Mouse (Mus musculus) T-cell, adult 2 months (primary cell): ENCODE measurements around the gene Mob3c.

ENCODE experiments used
- DNase-seq: peaks from one replicate; pipeline ENCODE4 v3.0.0; 2022; ENCODE audit warnings: low spot score

Gene Mob3c

DNA sequence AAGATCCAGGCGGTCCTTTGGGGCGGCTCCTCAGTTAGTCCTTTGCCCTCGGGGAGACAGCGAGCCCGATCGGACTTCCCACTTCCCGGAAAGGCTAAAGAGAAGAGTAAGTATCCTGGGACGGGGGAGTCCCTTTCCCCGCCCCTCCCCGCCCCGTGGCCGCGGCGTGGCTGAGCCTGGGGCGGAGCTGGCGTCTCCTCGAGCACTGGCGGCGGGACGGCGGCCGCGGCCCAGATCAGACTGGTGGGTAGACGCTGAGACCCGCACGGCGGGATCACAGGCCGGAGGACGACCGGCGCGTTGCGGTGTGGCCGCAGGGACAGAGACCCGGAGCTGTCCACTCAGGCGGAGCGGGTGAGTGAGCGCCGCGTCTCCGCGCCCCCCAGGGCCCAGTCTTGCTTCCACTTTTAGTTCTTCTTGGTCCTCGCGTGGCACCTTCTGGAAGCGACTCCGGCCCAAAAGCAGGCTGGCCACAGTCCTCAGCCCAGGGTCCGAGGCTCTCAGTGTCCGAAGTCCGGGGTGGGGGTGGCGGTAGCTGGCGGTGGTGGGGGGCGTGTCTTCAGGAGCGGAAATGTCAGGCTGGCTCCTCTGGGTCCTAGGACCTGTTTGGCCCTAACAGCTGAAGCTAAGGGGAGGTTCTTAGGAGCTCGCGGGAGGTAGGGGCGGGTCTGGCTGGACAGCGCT is at the start of gene Mob3c:
Gene Mob3c (plus strand): TSS at position 205 of the 684 bp plus-strand sequence.
- DNase-seq = peak; percentile 50

DNA sequence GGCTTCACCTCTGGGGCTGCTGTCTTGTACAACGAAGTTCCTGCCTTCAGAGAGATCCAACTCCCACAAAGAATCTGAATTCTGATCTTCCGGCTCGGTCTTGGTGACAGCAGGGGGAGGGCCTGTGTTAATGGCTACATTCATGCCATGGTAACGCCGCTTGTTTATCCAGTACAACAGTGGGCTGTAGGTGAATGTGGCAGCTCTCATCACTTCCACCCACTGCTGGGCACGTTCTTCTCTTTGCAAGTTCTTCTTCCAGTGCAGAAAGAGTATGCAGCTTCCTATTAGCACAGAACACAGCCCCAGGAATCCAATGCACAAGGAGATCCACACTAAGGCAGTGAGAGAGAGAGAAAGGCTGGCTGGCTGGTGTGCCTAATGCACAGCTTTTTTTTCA is 47.6 kb upstream of the Mob3c start:
- DNase-seq = no peak

DNA sequence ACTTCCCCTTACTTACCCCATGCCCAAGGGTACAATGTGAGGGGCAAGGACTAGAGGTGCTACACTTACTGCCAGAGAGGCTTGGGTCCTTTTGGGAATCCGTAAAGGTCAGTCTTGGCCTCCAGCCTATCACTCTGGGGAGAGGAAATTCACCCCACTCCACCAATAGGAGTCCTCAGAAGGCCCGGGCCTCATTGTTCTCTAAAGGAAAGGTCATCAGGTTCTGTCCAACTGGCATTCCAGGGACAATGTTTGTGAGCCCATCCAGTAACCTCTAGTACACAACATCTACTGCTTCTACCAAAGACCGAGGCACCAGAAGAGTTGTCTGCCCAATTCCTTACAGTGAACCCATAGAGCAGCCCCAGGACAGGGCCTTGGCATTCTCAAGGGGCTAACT is 47.0 kb upstream of the Mob3c start, which contains the start of gene Tex38:
Gene Tex38 (minus strand): TSS at position 101 of the 400 bp plus-strand sequence.
- no peak for DNase-seq

DNA sequence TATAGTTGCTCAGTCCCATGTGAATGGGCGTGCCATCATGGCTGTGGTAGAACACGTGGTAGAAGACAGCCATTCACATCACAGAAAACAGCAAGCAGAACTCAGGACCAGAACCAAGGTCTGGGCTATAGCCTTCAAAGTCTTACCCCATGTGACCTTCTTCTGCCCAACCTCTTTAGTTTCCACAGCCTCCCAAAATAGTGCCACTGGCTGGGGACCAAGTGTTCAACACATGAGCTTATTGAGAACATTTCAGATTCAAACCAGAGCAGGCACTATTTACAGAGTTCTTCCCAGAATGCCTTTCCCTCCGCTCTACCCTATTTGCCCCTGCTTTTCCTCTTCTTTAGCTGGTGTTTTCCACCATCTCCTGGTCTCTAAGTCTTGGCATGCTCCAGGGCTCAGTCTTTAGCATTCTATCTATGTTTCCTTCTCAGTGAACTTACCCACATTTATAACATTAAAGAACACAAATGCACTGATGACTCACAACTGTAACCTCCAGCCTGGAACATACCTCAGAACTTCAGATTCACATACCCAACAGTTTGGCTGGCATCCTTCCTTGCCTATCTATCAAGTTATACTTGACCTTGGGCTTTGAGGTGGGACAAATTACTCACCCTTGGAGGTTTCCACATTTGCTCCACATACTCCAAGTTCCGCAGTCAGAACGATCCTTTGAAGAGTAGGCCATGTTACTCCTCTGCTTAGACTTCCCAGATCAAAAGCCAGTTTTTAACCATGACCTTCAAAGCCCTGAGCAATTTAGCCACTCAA is 45.7 kb upstream of the Mob3c start:
- no peak for DNase-seq

DNA sequence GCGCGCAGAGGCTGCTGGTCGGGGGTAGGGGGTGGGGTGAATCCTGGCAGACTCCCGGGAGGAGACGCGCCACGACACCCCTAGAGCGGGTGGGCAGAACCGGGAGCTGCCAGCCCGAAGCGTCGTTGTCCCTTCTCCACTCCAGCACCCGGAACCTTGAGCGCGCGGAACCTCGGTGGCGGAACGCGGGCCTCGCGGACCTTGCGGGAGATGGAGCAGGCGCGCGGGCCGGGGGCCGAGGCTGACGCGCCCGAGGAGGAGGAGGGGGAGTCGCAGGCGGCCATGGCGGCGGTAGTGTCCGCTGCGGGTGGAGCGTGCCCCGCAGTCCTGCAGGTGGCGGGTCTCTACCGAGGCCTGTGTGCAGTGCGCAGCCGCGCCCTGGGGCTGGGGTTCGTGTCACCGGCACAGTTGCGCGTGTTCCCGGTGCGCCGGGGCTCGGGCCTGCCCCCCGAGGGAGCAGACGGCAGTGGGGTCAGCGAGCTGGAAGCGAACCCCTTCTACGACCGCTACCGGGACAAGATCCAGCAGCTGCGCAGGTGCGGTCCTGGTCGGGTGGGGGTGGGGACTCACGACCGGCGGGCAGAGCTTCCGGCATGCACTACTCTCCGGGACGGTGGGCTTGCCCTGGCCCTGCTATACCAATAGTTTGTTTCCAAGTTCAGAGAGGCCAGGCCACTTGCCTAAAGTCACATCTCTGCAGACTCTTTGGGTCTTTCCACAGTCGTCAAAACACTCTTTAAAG is 43.0 kb upstream of the Mob3c start, which contains the start of gene Atpaf1:
Gene Atpaf1 (plus strand): TSS at position 44 of the 742 bp plus-strand sequence.
- peak; percentile 74 for DNase-seq

DNA sequence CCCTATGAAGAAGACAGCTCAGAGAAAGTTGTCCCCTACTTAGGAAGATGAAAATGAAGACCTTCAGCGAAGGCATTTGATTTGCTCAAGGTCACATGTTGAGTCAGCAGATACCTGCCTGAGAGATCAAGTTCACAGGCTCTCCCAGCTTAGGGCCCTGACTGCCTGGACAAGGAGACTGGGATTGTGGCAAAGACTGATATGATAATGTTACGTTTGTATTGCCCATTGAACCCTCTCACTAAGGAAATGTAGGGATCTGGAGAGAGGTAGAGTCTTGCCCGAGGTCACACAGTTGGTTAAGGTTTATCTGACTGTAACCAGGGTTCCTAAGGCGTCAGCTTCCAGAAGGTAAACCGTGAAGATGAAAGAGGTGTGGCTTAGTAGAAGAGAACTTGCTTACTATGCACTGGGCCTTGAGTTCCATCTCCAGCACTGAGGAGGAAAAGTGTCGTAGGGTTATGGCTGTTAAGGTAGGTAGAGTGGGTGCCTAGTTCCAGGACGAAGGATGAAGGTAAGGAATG is 42.3 kb upstream of the Mob3c start:
- DNase-seq = no peak

DNA sequence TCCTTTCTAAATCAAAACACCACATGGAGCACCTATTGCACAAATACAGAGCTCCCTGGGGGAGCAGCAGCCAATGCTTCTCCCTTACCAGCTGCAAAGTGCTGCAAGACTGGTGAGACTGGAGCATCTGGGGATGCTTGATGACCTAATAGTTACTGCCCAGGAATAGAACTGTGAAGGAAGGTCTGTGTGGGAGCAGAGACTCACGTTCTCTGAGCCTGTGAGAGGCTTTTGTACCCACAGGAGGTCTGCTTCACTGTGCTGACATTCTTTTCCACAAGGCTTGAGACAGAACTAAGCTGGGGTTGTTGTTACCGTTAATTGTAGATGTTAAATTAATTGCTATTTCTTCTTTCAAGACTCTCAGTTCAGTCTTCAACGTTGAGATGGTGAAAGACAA is 37.0 kb upstream of the Mob3c start:
- no peak for DNase-seq

DNA sequence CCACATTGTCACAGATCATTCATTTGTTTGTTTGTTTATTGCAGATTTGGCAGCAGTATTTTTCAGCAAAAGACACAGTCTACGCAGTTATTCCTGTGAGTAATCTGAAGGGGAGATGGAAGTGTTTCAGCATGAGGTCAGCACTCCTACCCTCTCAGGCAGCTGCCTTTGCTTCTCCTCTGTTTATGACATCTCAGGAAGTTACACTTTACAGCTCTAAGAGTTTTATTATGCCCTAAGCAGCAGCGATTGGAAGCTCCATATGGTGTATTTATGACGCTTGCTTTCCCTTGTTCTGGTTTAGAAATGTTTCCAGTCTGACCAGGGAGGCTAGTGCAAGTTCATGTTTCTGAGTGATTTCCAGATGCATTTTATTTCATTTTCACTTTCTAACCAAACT is 32.5 kb upstream of the Mob3c start:
- no peak for DNase-seq

DNA sequence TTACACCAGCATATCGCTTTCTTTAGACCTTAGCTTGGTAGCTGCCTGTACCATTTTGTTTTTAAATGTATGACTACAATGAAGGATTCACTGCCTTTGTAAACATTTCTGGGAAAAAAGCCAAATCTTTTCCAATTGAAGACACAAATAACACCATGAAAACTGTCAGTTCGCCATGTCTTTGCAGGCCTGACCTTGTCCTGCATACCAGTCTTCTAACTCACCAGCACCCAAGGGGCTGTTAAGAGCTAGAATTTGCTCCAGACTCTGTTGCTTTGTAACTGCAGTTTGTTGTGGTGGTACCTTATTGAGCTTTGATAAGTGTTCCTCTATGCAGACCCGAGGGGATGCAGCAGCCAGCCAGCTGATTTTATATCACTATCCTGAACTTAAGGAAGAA is 27.9 kb upstream of the Mob3c start:
- no peak for DNase-seq

DNA sequence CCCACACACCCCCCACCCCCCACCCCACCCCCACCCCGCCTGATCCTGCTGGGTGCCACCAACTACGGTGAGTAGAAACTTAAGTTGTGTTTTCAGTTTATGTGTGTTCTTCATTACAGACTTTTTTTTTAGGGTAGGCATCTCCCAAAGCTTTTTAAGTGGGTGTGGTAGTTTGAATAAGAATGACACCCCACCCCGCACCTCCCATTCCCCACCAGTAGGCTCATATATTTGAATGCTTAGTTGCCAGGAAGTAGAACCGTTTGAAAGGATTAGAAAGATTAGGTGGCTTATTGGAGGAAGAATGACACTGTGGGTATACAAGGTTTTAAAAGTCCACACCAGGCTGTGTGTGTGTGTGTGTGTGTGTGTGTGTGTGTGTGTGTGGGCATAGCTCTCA is 15.6 kb upstream of the Mob3c start:
- DNase-seq = no peak

DNA sequence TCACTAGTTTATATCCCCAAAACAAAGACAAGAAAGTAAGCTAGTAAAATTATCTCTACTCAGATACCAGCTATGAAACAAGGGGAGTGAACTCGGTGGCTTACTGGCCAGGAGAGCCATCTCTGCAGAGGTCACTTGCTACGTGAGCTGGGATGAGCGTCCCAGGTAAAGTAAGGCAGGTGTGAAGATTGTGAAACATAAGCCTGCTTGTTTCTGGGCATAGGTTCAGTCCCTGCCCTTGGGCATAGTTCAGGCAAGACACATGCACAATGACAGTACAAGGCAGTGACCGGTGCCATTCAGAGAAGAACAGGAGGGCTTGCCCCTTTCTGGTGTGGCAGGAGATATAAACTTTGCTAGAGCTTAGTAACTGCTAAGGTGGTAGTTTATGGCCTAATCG is 12.3 kb upstream of the Mob3c start:
- no peak for DNase-seq

DNA sequence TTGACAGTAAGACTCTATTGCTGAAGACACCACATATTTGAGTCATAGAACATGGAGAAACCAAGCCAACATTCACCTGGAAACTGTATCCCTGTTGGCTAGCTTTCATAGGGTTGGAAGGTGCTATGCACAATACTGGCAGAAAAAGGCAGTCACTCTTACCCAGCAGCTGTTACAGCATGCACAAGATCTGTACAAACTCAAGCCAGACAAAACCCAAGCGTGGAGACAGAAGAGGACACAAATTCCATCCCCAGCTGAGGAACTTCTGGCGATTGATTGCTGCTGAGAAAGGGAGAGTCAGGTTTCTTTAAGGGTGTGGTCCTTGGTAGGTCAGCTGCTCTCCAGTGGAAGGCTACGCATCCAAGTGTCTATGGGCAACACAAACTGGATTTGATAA is 7.7 kb upstream of the Mob3c start:
- no peak for DNase-seq

DNA sequence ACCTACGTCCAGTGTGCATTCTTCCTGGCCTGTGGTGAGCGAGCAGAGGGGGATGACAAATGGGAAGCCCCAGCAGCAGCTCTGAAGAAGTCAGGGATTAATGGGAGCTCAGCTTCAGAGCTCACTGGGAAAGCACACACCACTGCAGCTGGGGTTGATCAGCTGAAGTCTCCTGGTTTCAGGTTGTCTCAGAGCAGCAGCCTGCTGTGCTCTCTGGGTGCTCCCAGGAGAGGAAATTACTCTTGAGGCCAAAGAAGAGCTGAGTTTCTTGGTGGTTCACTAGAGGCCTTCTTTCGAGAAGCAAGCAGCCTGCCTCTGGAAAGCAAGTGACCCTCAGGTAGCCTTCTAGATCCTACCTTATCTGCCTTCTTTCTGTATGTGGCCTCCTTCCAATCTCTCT is 6.9 kb upstream of the Mob3c start:
- DNase-seq = no peak

DNA sequence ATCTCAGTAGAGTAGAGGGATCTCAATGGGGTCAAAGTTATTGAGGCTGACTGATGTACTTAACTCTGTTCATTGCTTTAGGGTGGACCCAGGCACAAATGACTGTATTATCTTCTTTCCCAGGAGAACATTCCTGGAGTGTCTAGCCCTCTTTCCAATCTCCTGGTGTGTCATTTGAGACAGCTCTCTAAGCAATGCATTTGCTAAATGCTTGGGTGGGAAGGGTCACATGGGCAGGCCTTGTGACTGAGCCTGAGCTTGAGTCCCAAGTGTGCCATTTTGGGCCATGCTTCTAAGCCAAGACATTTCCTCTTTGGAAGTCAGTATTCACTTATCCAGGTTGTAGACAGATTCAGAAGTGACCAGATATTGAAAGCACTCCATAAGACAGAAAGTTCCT is 6.5 kb upstream of the Mob3c start:
- no peak for DNase-seq

DNA sequence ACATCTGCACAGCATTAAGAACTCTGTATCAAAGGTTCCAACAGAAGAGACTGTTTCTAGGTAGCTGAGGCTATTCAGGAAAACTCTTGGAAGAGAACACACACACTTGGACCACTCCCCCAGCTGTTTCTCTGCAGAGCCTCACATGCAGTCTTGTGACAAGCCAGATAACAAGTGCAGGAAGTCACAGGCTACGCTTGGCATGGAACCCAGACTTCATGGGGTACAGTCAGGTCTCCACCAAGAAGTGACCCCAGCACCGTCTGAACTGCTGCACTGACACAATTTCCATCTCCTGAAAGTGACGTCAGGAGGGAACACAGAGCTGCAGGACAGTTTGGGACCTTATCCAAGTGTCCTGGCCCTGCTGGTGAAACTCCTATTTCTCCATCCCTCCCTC is 6.0 kb upstream of the Mob3c start:
- DNase-seq = no peak

DNA sequence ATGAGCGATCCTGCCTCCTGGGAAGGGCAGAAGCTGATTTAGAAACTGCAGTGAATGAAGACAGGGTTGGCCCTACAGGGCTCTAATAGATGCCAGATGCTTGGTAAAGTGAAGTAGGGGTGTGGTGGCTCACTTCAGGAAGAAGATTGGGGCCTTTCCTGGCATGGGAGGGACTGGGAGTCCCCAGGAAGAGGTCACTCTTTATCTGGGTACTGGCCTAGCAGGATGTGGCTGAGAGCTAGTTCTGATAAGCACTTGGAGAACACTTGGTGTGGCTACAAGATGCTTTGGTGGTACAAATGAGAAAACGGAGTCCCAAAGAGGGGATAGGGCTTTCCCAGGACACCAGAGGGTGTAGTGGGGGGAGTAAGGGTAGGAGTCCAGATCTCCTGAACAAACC is 3.7 kb upstream of the Mob3c start:
- DNase-seq = no peak

DNA sequence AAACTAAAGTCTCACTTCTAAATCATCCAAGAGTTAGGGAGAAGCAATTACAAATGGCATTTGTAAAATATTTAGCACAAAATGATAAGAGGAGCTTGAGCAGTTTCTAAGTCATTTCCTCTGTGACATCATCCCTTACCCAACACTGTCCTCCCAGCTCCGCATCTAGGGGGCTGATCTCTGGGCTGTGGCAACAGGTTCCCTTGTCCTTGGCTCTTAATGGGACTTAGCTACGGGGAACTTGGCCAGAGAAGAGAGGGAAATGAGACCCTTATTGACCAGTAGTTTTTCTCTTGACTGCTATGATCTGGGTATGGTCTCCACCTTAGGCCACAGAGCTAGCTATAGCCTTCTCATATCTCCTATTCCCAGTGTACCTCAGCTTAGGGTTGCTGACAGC is 2.6 kb upstream of the Mob3c start:
- DNase-seq = no peak

DNA sequence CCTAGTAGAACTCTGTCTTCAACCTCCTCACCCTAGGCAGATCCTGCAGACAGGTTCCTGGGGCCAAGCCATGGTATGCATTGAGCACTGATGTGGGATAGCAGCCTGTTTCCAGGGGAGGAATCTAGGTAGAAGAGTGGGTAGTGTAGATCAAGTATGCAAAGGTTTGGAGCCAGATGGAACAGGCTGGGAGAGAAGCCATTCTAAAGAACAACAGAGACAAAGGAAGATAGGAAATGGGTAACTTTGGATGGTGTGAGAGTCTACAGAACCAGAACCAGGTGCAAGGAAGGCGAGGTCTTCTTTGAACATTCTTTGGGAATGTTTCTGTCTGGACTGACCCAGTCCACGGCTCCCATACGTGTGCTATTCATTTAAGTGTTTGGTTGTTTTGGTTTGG is 826 bp upstream of the Mob3c start:
- DNase-seq = no peak

DNA sequence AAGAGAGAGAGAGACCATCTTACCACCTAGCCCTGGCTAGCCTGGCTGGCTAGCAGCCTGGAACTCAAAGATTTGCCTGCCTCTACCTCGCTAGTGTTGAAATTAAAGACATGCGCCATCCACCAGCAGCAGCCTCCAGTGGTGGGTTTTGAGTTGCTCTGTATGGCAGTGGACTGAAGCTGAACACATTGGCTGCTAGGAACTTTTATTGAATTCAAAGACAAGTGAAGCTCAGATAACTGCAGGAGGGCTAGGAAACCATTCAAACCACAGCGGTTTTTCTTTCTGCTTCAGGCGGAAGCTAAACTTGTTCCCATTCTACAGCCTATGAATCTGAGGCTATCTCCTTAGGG is 381 bp upstream of the Mob3c start:
- no peak for DNase-seq

DNA sequence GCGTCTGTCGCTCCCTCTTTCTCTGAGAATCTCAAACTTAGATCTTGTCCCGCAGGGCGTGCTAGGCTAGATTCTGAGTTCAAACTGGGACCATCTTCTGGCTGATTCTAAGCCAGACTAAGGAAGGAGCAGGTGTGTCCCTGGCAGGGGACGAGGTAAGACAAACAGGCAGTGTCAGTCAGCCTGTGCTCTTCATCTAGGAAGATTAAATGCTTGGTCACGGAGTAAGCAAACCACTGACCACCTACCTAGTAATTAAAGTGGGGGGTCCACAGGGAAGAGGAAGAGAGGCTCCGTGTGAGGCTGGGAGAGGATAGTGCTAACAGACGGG is 645 bp downstream of the Mob3c start:
- DNase-seq = no peak

DNA sequence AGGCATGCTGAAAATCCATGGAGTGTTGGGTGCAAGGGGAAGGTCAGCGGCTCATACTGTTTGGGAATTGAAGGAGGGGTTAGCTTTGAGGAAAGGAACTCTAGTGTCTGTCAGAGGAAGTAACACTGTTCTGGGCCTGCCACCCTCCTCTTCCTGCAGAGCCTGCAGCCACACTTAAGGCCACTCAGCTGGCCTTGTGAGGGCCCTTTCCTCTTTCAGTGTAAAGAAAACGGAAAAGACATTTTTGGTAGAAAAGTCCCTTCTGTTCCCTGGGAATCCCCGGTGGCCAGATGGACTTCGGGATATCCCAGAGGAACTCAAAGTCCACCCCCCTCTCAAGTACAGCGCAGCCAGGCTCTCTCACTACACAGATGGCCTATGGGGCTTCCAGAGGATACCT is 2.6 kb downstream of the Mob3c start:
- DNase-seq = no peak

DNA sequence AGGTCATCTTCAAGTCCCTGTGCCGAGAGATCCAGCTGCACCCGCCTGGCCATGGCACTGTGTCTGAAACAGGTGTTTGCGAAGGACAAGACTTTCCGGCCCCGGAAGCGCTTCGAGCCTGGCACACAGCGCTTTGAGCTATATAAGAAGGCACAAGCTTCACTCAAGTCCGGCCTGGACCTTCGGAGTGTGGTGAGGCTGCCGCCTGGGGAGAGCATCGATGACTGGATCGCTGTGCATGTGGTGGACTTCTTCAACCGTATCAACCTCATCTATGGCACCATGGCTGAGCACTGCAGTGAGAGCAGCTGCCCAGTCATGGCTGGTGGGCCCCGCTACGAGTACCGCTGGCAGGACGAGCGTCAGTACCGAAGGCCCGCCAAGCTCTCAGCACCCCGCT is 3.3 kb downstream of the Mob3c start:
- no peak for DNase-seq

DNA sequence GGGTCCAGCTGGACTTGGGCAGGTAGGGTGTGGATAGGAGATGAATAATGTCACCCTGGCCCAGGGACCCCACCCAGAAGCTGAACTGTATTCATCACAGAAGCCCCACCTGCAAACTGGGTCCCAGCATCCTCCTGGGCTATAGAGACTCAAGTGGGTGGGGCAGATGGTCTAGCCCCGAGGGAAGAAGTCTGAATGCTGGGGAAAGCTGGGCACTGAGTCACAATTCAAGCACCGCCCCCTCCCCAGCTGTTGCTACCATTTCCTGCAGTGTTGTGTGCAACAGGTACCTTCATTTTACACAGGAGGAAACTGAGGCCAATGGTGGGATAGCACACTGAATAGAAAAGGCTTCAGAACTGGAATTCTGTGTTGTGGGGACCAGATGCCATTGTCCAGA is 4.1 kb downstream of the Mob3c start:
- no peak for DNase-seq
